Mouse (Mus musculus) midbrain, embryonic 12.5 days (tissue): ENCODE data around the gene Catsper2. TPM values are rescaled to one million over a fixed set of nuclear protein-coding genes. Genes with fewer than 3 reads are reported as not detected.

Experiments
- ATAC-seq: fragments of 200-750 bp; cut with Nextera tagmentation; 2 replicates; pipeline ENCODE4 v1.8.0; 2017; ENCODE audit warnings: low read depth, moderate TSS enrichment, moderate library complexity; ENCODE audit not compliant: low FRiP score
- H3K27ac ChIP-seq: fragments of 300-500 bp; sonication (generic); replicated peaks from 2 replicates; pipeline ENCODE4 v1.5.1; 2016; ENCODE audit warnings: mild to moderate bottlenecking
- H3K27me3 ChIP-seq: fragments of 300-500 bp; sonication (generic); 2 replicates; pipeline ENCODE4 v1.6.1; 2016; ENCODE audit warnings: mild to moderate bottlenecking
- H3K36me3 ChIP-seq: fragments of 300-500 bp; sonication (generic); 2 replicates; pipeline ENCODE4 v1.6.1; 2016
- H3K4me1 ChIP-seq: fragments of 300-500 bp; sonication (generic); 2 replicates; pipeline ENCODE4 v1.6.1; 2016
- H3K4me2 ChIP-seq: fragments of 300-500 bp; sonication (generic); replicated peaks from 2 replicates; pipeline ENCODE4 v1.6.1; 2016; ENCODE audit warnings: mild to moderate bottlenecking, moderate library complexity
- H3K4me3 ChIP-seq: fragments of 300-500 bp; sonication (generic); 2 replicates; pipeline ENCODE4 v1.5.1; 2016; ENCODE audit warnings: mild to moderate bottlenecking
- H3K9ac ChIP-seq: fragments of 300-500 bp; sonication (generic); replicated peaks from 2 replicates; pipeline ENCODE4 v1.6.1; 2016; ENCODE audit warnings: mild to moderate bottlenecking, moderate library complexity
- H3K9me3 ChIP-seq: fragments of 300-500 bp; sonication (generic); 2 replicates; pipeline ENCODE4 v1.6.1; 2016; ENCODE audit warnings: mild to moderate bottlenecking
- WGBS: fragments of 180-500 bp; shearing (Covaris S2); methylation state at CpG from one replicate; pipeline ENCODE4 v1.1.7; 2016; 5-methylcytosine and 5-hydroxymethylcytosine counted together
- polyA plus RNA-seq: library from polyadenylated mRNA; unstranded; fragments of >200 nt; fragmentation: Nextera tagmentation; extraction: Ambion mirVana; gene quantifications from 2 replicates; pipeline ENCODE4 v1.2.1, GENCODE M21; 2016

Gene Catsper2
- 3.0 and 3.3 TPM in 2 replicates for polyA plus RNA-seq

GRCm38 (mm10) chr2:121413387-121414042 is at the start of gene Catsper2, which contains the start of gene Pdia3:
TSS of gene Catsper2 (minus strand) at chr2:121413792.
TSS of gene Pdia3 (plus strand) at chr2:121413775.
- peak within 1 kb of the TSS; percentile 92 for H3K27ac ChIP-seq
- H3K4me2 ChIP-seq, result peak within 1 kb of the TSS; percentile 65
- peak within 1 kb of the TSS; percentile 89 for H3K9ac ChIP-seq
- peaks cover 18% of the 10 kb centered on the region for H3K4me1 ChIP-seq
- H3K27me3 ChIP-seq, result no peaks in the 10 kb centered on the region
- 1% methylated on average over 66 of the region's 68 CpGs for WGBS
- peaks cover 12% of the 10 kb centered on the region for H3K36me3 ChIP-seq
- ATAC-seq, result peak; percentile 99
- H3K9me3 ChIP-seq, result no peaks in the 10 kb centered on the region
- H3K4me3 ChIP-seq, result peak within 1 kb of the TSS; percentile 74

- Histone ChIP-seq H3K9me3 (no peaks in the 10 kb centered on the region), H3K4me2 (no peak overlapping the region), H3K36me3 (peaks cover 19% of the 10 kb centered on the region), H3K27ac (no peak overlapping the region), H3K4me1 (peaks cover 13% of the 10 kb centered on the region), H3K4me3 (no peak overlapping the region), H3K9ac (no peak overlapping the region), H3K27me3 (no peaks in the 10 kb centered on the region)
- ATAC-seq, result no peak
- WGBS, result 61% methylated on average over 2 of the region's 2 CpGs
Measured at GRCm38 (mm10) chr2:121460071-121460470, 46.5 kb upstream of the Catsper2 start.

GRCm38 (mm10) chr2:121456692-121457642 is 43.4 kb upstream of the Catsper2 start, which contains the start of gene Serinc4:
TSS of gene Serinc4 (minus strand) at chr2:121456781.
- Histone ChIP-seq H3K9ac (peak within 1 kb of the TSS; percentile 73), H3K4me3 (peak within 1 kb of the TSS; percentile 71), H3K9me3 (no peaks in the 10 kb centered on the region), H3K27ac (peak within 1 kb of the TSS; percentile 63), H3K4me2 (peak within 1 kb of the TSS; percentile 69), H3K4me1 (peaks cover 18% of the 10 kb centered on the region), H3K36me3 (peaks cover 44% of the 10 kb centered on the region), H3K27me3 (no peaks in the 10 kb centered on the region)
- peak; percentile 89 for ATAC-seq
- WGBS, result 4% methylated on average over 41 of the region's 41 CpGs

- peaks cover 46% of the 10 kb centered on the region for H3K36me3 ChIP-seq
- H3K27me3 ChIP-seq, result no peaks in the 10 kb centered on the region
- no peak for ATAC-seq
- H3K4me2 ChIP-seq, result no peak overlapping the region
- H3K9me3 ChIP-seq, result no peaks in the 10 kb centered on the region
- 86% methylated on average over 5 of the region's 5 CpGs for WGBS
- H3K4me3 ChIP-seq, result no peak overlapping the region
- no peak overlapping the region for H3K9ac ChIP-seq
- peaks cover 27% of the 10 kb centered on the region for H3K4me1 ChIP-seq
- H3K27ac ChIP-seq, result no peak overlapping the region
Measured at GRCm38 (mm10) chr2:121455534-121455933, 41.9 kb upstream of the Catsper2 start.

GRCm38 (mm10) chr2:121453917-121454316 is 40.3 kb upstream of the Catsper2 start:
- ATAC-seq, result no peak
- H3K9me3 ChIP-seq, result no peaks in the 10 kb centered on the region
- H3K27me3 ChIP-seq, result no peaks in the 10 kb centered on the region
- H3K36me3 ChIP-seq, result peaks cover 43% of the 10 kb centered on the region
- no peak overlapping the region for H3K9ac ChIP-seq
- whole genome bisulfite sequencing, result 88% methylated on average over 6 of the region's 6 CpGs
- peaks cover 32% of the 10 kb centered on the region for H3K4me1 ChIP-seq
- H3K4me2 ChIP-seq, result no peak overlapping the region
- no peak overlapping the region for H3K4me3 ChIP-seq
- H3K27ac ChIP-seq, result no peak overlapping the region

- H3K27me3 ChIP-seq, result no peaks in the 10 kb centered on the region
- no peak for ATAC-seq
- WGBS, result 91% methylated on average over 4 of the region's 4 CpGs
Measured at GRCm38 (mm10) chr2:121452990-121453389, 39.4 kb upstream of the Catsper2 start, which contains the start of gene Hypk. TSS of gene Hypk (plus strand) at chr2:121453290.

GRCm38 (mm10) chr2:121452361-121452760 is 38.8 kb upstream of the Catsper2 start:
- Histone ChIP-seq H3K4me2 (no peak overlapping the region), H3K27me3 (no peaks in the 10 kb centered on the region), H3K4me1 (peaks cover 31% of the 10 kb centered on the region), H3K36me3 (peaks cover 36% of the 10 kb centered on the region), H3K27ac (no peak overlapping the region), H3K9me3 (no peaks in the 10 kb centered on the region), H3K4me3 (no peak overlapping the region), H3K9ac (no peak overlapping the region)
- ATAC-seq, result no peak
- 87% methylated on average over 4 of the region's 4 CpGs for WGBS

More at GRCm38 (mm10) chr2:121452990-121453389, 39.4 kb upstream of the Catsper2 start, which contains the start of gene Hypk:
- H3K4me2 ChIP-seq, result no peak within 1 kb of the TSS
- H3K9ac ChIP-seq, result no peak within 1 kb of the TSS
- peaks cover 36% of the 10 kb centered on the region for H3K36me3 ChIP-seq
- peaks cover 34% of the 10 kb centered on the region for H3K4me1 ChIP-seq
- H3K9me3 ChIP-seq, result no peaks in the 10 kb centered on the region
- no peak within 1 kb of the TSS for H3K4me3 ChIP-seq
- H3K27ac ChIP-seq, result no peak within 1 kb of the TSS

GRCm38 (mm10) chr2:121450093-121450492 is 36.5 kb upstream of the Catsper2 start:
- ATAC-seq, result no peak
- WGBS, result 3% methylated on average over 7 of the region's 7 CpGs
- Histone ChIP-seq H3K27ac (peak overlapping the region; percentile 95), H3K4me1 (peaks cover 25% of the 10 kb centered on the region), H3K9me3 (no peaks in the 10 kb centered on the region), H3K36me3 (peaks cover 34% of the 10 kb centered on the region), H3K9ac (peak overlapping the region; percentile 92), H3K27me3 (no peaks in the 10 kb centered on the region), H3K4me2 (peak overlapping the region; percentile 96), H3K4me3 (peak overlapping the region; percentile 97)

- H3K36me3 ChIP-seq, result peaks cover 29% of the 10 kb centered on the region
- H3K4me3 ChIP-seq, result peak overlapping the region; percentile 97
- ATAC-seq, result peak; percentile 67
- H3K9ac ChIP-seq, result peak overlapping the region; percentile 92
- H3K27me3 ChIP-seq, result no peaks in the 10 kb centered on the region
- peaks cover 25% of the 10 kb centered on the region for H3K4me1 ChIP-seq
- H3K4me2 ChIP-seq, result peak overlapping the region; percentile 96
- peak overlapping the region; percentile 95 for H3K27ac ChIP-seq
- under 1% methylated on average over 53 of the region's 54 CpGs for WGBS
- H3K9me3 ChIP-seq, result no peaks in the 10 kb centered on the region
Measured at GRCm38 (mm10) chr2:121449545-121450011, 36.0 kb upstream of the Catsper2 start.

GRCm38 (mm10) chr2:121448739-121449535 is 35.3 kb upstream of the Catsper2 start, which contains the start of gene Serf2:
TSS of gene Serf2 (plus strand) at chr2:121449195.
- WGBS, result 1% methylated on average over 63 of the region's 74 CpGs
- ATAC-seq, result peak; percentile 99

GRCm38 (mm10) chr2:121448136-121448535 is 34.5 kb upstream of the Catsper2 start:
- 23% methylated on average over 9 of the region's 9 CpGs for WGBS
- ATAC-seq, result no peak

More at GRCm38 (mm10) chr2:121448739-121449535, 35.3 kb upstream of the Catsper2 start, which contains the start of gene Serf2:
- H3K4me3 ChIP-seq, result peak within 1 kb of the TSS; percentile 97
- H3K36me3 ChIP-seq, result peaks cover 26% of the 10 kb centered on the region
- peak within 1 kb of the TSS; percentile 96 for H3K4me2 ChIP-seq
- peaks cover 25% of the 10 kb centered on the region for H3K4me1 ChIP-seq
- H3K27me3 ChIP-seq, result no peaks in the 10 kb centered on the region
- peak within 1 kb of the TSS; percentile 92 for H3K9ac ChIP-seq
- H3K27ac ChIP-seq, result peak within 1 kb of the TSS; percentile 95
- H3K9me3 ChIP-seq, result no peaks in the 10 kb centered on the region

More at GRCm38 (mm10) chr2:121448136-121448535, 34.5 kb upstream of the Catsper2 start:
- peak overlapping the region; percentile 97 for H3K4me3 ChIP-seq
- no peaks in the 10 kb centered on the region for H3K9me3 ChIP-seq
- H3K9ac ChIP-seq, result peak overlapping the region; percentile 58
- peak overlapping the region; percentile 95 for H3K27ac ChIP-seq
- peaks cover 3% of the 10 kb centered on the region for H3K27me3 ChIP-seq
- peaks cover 27% of the 10 kb centered on the region for H3K4me1 ChIP-seq
- peak overlapping the region; percentile 96 for H3K4me2 ChIP-seq
- peaks cover 19% of the 10 kb centered on the region for H3K36me3 ChIP-seq
